Mouse (Mus musculus) hindbrain, embryonic 11.5 days (tissue): Measurements from ENCODE around the gene Dab2ip. TPM values are rescaled to one million over a fixed set of nuclear protein-coding genes. Genes with fewer than 3 reads are reported as not detected.
A peak's percentile ranks its signal among the peaks of the same experiment; 100 is the strongest.

ENCODE experiments used
- ATAC-seq: fragments of 200-750 bp; cut with Nextera tagmentation; 2 replicates; pipeline ENCODE4 v1.8.0; 2017; ENCODE audit warnings: mild to moderate bottlenecking, moderate TSS enrichment, moderate library complexity; ENCODE audit not compliant: low FRiP score
- DNase-seq: peaks from one replicate; pipeline ENCODE4 v3.0.0-alpha.2; 2015; ENCODE audit warnings: low spot score
- H3K27ac ChIP-seq: fragments of 300-500 bp; sonication (generic); 2 replicates; pipeline ENCODE4 v1.5.1; 2014; ENCODE audit warnings: mild to moderate bottlenecking, low read depth, low read length
- H3K27me3 ChIP-seq: fragments of 300-500 bp; sonication (generic); 2 replicates; pipeline ENCODE4 v1.6.1; 2014; ENCODE audit warnings: mild to moderate bottlenecking, low read length, moderate library complexity, mixed read lengths; ENCODE audit not compliant: control insufficient read depth, insufficient read depth
- H3K36me3 ChIP-seq: fragments of 300-500 bp; sonication (generic); 2 replicates; pipeline ENCODE4 v1.6.1; 2014; ENCODE audit warnings: mild to moderate bottlenecking, low read length, moderate library complexity, mixed read lengths; ENCODE audit not compliant: control insufficient read depth, insufficient read depth
- H3K4me1 ChIP-seq: fragments of 300-500 bp; sonication (generic); replicated peaks from 2 replicates; pipeline ENCODE4 v1.6.1; 2014; ENCODE audit warnings: low read length, mixed read lengths; ENCODE audit not compliant: control insufficient read depth, insufficient read depth
- H3K4me2 ChIP-seq: fragments of 300-500 bp; sonication (generic); replicated peaks from 2 replicates; pipeline ENCODE4 v1.6.1; 2014; ENCODE audit warnings: mild to moderate bottlenecking, low read depth, low read length
- H3K4me3 ChIP-seq: fragments of 300-500 bp; sonication (generic); 2 replicates; pipeline ENCODE4 v1.5.1; 2014; ENCODE audit warnings: low read depth, low read length
- H3K9ac ChIP-seq: fragments of 300-500 bp; sonication (generic); 2 replicates; pipeline ENCODE4 v1.6.1; 2014; ENCODE audit warnings: low read depth, low read length
- H3K9me3 ChIP-seq: fragments of 300-500 bp; sonication (generic); 2 replicates; pipeline ENCODE4 v1.6.1; 2016; ENCODE audit warnings: low read length; ENCODE audit not compliant: control insufficient read depth
- WGBS: fragments of 180-500 bp; shearing (Covaris S2); extraction: QIAGEN DNeasy Blood & Tissue Kit; methylation state at CpG from one replicate; pipeline ENCODE4 v1.1.7; 2014; 5-methylcytosine and 5-hydroxymethylcytosine counted together
- polyA plus RNA-seq: library from polyadenylated mRNA; unstranded; fragments of >200 nt; fragmentation: Nextera tagmentation; extraction: Ambion mirVana; gene quantifications from 2 replicates; pipeline ENCODE4 v1.2.1, GENCODE M21; 2014

Dab2ip gene
- polyA plus RNA-seq, 1 experiment from 2014 or later: 37.8 TPM

DNA sequence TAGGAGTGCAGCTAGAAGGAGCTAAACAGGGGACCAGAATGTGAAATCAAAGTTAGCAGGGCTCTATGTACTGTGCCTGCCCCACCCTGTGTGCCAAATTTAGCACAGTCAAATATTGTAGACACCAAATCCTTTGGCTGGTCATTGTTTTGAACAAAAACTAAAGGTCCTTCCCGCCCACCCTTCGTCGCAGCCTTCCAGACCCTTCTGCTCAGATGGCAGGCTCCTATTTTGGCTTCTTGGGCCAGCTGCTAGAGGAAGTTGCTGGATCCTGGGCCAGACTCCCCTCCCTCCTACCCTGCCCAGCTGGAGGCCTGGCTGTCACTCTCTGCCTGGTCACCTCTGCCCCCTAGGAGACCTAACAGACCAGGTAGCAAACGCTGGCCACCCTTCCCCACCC, 38.7 kb downstream of the Dab2ip start:
- WGBS: 68% methylated on average over 4 of the region's 4 CpGs
- no peak overlapping the region for H3K27ac ChIP-seq
- no peak overlapping the region for H3K9ac ChIP-seq
- H3K4me1 ChIP-seq: no peaks in the 10 kb centered on the region
- H3K27me3 ChIP-seq: no peaks in the 10 kb centered on the region
- H3K9me3 ChIP-seq: no peaks in the 10 kb centered on the region
- H3K36me3 ChIP-seq: no peaks in the 10 kb centered on the region
- ATAC-seq: no peak
- no peak overlapping the region for H3K4me2 ChIP-seq
- no peak for DNase-seq
- no peak overlapping the region for H3K4me3 ChIP-seq

DNA sequence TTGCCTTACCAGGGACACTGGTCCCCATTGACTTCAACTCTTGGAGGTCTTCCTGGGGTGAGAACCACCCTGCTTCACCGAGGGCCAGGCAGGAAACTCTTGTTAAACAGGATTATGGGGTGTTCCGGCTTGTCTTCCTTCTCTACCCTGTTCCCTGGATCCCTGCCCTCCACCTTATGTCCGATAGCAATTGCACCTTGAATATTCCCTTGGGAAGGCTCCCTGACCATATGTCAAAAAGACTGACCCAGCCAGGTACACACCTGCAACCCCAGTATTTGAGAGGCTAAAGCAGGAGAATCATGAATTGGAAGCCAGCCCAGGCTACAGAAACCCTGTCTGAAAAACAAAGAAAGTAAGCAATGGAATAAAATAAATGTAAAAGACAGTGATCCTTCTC, 40.8 kb downstream of the Dab2ip start:
- Histone ChIP-seq H3K27ac (no peak overlapping the region), H3K27me3 (no peaks in the 10 kb centered on the region), H3K36me3 (no peaks in the 10 kb centered on the region), H3K9ac (no peak overlapping the region), H3K4me3 (no peak overlapping the region), H3K4me1 (no peaks in the 10 kb centered on the region), H3K9me3 (no peaks in the 10 kb centered on the region), H3K4me2 (no peak overlapping the region)
- WGBS: 80% methylated on average over 3 of the region's 3 CpGs
- ATAC-seq (no peak), DNase-seq (no peak)

DNA sequence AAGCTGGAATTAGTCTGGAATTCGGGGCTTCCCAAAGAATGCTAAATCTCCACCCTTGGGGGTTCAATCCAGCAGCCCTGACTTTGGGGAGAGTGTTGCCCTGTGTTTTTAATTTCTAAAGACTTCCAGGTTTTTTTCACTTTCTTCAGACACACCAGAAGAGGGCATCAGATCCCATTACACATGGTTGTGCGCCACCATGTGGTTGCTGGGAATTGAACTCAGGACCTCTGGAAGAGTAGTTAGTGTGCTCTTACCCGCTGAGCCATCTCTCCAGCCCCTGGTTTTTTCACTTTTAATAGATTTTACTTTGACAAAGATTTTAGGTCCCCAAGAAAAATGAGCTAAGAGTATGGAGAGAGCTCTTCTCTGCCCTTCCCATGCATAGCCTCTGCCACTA, 43.6 kb downstream of the Dab2ip start:
- peaks cover 3% of the 10 kb centered on the region; the same call in 1 of the 2 replicates for H3K4me1 ChIP-seq
- DNase-seq (no peak), ATAC-seq (no peak)
- 73% methylated on average over 3 of the region's 3 CpGs for WGBS
- no peak overlapping the region for H3K4me2 ChIP-seq
- H3K27ac ChIP-seq: no peak overlapping the region
- no peak overlapping the region for H3K9ac ChIP-seq
- no peaks in the 10 kb centered on the region for H3K27me3 ChIP-seq
- no peak overlapping the region for H3K4me3 ChIP-seq
- no peaks in the 10 kb centered on the region for H3K36me3 ChIP-seq
- no peaks in the 10 kb centered on the region for H3K9me3 ChIP-seq

DNA sequence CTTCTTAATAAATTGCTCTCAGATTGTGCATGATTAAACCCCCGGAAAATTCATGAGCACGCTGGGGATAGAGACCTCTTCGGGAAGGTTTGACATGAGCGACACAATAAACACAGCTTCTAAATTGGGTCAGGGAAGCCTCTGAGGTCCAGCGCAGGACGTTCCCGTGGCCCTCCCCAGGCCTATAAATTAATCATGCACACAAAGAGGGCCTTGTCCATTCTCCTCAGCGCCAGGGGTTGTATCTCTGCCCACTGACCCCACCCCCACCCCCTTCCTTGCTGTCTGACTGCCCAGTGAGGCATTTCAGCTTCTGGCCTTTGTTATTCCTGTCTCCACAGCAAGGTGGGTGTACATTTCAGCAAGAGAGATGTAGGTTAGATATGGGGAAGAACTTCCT, 49.4 kb downstream of the Dab2ip start:
- DNase-seq (no peak), ATAC-seq (no peak)
- Histone ChIP-seq H3K27ac (no peak overlapping the region), H3K9me3 (no peaks in the 10 kb centered on the region), H3K9ac (no peak overlapping the region), H3K36me3 (no peaks in the 10 kb centered on the region), H3K4me3 (no peak overlapping the region), H3K4me2 (no peak overlapping the region), H3K4me1 (peaks cover 26% of the 10 kb centered on the region), H3K27me3 (no peaks in the 10 kb centered on the region)
- WGBS: 25% methylated on average over 8 of the region's 8 CpGs

DNA sequence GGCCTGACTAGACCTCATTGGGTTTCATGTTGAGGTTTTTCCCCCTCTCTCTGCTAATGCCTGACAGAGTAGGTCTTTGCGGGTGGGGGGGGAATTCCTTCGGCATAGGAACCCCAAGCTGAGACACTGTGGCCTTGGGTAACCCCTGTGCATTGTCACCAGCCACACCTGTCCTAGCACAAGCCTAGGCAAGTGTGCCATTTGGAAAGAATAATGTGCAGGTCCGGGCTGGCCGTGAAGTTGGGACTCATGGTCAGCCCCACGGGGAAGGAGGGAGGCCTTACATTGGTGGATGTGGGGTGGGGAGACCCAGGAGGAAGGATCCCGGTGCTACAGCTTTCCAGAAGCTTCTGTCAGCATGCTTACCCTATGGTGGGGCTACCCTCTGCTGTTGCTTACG, 50.8 kb downstream of the Dab2ip start:
- Histone ChIP-seq H3K27ac (no peak overlapping the region), H3K4me3 (no peak overlapping the region), H3K9me3 (no peaks in the 10 kb centered on the region), H3K4me1 (peaks cover 26% of the 10 kb centered on the region), H3K9ac (no peak overlapping the region), H3K36me3 (no peaks in the 10 kb centered on the region), H3K27me3 (no peaks in the 10 kb centered on the region), H3K4me2 (no peak overlapping the region)
- 88% methylated on average over 7 of the region's 7 CpGs for WGBS
- ATAC-seq (peak; percentile 4; the same call in 1 of the 2 replicates), DNase-seq (no peak)

DNA sequence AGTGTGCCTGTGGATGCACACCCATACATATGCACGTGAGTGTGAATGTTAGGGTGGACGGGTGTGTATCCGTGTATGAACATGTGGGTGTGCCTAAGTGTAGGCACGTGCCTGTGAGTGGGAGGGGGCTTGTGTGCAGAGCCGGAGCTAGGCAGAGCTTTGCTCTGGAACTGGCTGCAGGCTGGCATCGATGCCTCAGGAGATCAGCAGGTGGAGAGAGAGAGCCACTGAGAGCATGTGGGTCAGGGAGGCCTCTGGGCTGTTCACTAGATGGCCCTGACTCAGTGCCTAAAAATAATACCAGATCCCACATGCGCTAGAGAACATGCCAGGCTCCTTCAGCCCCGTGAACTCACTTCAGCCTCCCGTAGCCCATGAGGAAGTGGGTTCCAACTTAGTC, 51.3 kb downstream of the Dab2ip start:
- WGBS: 64% methylated on average over 9 of the region's 9 CpGs
- ATAC-seq: peak; percentile 7; the same call in 1 of the 2 replicates
- Histone ChIP-seq H3K4me3 (no peak overlapping the region), H3K27ac (no peak overlapping the region), H3K36me3 (no peaks in the 10 kb centered on the region), H3K4me1 (peaks cover 28% of the 10 kb centered on the region), H3K27me3 (no peaks in the 10 kb centered on the region), H3K4me2 (no peak overlapping the region), H3K9ac (no peak overlapping the region), H3K9me3 (no peaks in the 10 kb centered on the region)
- no peak for DNase-seq

DNA sequence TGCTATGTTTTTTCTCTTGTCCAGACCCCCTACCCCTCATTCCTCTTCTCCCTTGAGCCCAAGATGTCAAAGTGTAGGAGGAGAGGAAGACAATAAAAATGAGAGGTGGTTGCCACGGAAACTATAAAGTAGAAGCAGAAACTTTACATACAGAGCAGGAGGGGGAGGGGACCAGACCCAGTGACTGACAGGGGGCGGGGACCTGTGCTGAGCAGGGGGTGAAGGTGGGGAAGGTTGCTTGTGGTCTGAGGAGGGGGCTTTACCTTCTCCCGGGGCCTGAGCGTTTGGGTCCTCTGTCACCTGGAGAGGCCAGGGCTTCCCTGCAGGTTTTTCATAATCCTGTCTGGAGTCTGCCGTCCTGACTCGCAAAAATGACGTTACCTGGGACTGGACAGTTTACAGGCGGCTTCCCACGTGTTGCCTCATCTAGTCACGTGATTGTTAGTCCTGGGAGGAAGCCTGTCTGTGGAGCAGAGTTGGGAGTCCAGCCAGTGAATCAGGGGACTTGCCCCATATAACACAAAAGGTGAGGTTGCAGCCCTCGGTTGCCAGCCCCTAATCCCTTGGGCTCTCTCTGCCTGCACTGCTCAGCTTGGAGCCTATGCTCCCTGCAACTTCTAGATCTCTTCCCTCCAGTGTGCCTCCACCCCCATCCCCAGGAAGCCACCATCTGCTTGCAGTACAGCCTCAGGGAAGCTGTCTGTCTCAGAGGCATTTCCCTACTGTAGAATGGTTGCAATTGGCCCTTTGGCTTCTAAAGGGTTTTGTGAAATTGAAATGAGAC, 52.3 kb downstream of the Dab2ip start:
- H3K4me2 ChIP-seq: peak overlapping the region; percentile 11; the same call in 1 of the 2 replicates
- ATAC-seq (peak; percentile 44; the same call in 1 of the 2 replicates), DNase-seq (no peak)
- H3K9me3 ChIP-seq: no peaks in the 10 kb centered on the region
- H3K27ac ChIP-seq: no peak overlapping the region
- no peak overlapping the region for H3K9ac ChIP-seq
- H3K27me3 ChIP-seq: no peaks in the 10 kb centered on the region
- no peak overlapping the region for H3K4me3 ChIP-seq
- 3% methylated on average over 11 of the region's 11 CpGs for WGBS
- H3K4me1 ChIP-seq: peaks cover 27% of the 10 kb centered on the region
- no peaks in the 10 kb centered on the region for H3K36me3 ChIP-seq

DNA sequence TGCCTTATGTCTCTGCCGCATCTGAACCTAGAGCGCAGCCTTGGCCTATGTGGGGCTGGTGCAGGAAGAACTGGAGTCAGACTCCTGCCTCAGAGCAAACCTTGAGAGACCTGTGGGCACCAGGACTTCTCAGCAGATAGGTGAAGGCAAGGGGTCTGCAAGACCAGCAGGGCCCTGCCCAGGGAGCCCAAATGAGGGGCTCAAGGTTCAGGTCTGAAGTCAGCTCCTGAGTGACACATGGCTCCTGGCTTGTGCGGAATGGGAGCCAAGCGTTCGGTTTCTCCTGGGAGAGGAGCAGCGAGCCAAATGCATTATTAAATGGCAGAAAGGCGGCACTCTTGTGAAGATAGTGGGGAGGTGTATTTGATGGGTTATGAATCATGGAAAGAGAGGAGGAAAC, 52.9 kb downstream of the Dab2ip start:
- H3K9ac ChIP-seq: no peak overlapping the region
- DNase-seq (no peak), ATAC-seq (no peak)
- WGBS: 77% methylated on average over 7 of the region's 7 CpGs
- H3K9me3 ChIP-seq: no peaks in the 10 kb centered on the region
- no peak overlapping the region for H3K4me3 ChIP-seq
- no peaks in the 10 kb centered on the region for H3K27me3 ChIP-seq
- H3K4me1 ChIP-seq: peaks cover 29% of the 10 kb centered on the region
- no peak overlapping the region for H3K4me2 ChIP-seq
- H3K27ac ChIP-seq: no peak overlapping the region
- H3K36me3 ChIP-seq: no peaks in the 10 kb centered on the region

DNA sequence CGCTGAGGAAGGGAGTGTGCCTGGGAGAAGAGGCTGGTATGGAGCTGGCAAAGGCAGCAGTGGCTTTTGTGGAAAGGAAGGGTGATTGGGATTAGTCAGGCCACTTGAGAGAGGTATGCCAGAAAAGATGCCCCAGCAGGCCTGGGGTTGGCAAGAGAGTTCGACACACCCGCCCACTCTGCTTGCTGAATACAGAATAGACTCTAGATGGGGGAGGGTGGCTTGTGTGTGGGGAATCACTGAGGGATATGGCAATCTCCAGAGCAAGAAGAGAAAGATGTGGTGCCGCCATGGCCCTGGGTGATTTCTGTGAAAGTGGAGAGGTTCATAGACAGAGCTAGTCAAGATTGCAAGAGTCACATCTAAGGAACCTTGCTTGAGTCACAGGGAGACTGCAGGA, 53.6 kb downstream of the Dab2ip start:
- no peak for DNase-seq
- ATAC-seq: no peak
- H3K27me3 ChIP-seq: no peaks in the 10 kb centered on the region
- no peaks in the 10 kb centered on the region for H3K9me3 ChIP-seq
- H3K4me2 ChIP-seq: no peak overlapping the region
- H3K4me1 ChIP-seq: peaks cover 29% of the 10 kb centered on the region
- H3K36me3 ChIP-seq: no peaks in the 10 kb centered on the region
- H3K4me3 ChIP-seq: no peak overlapping the region
- H3K9ac ChIP-seq: no peak overlapping the region
- H3K27ac ChIP-seq: no peak overlapping the region
- 79% methylated on average over 4 of the region's 4 CpGs for WGBS
